Mouse (Mus musculus) liver, postnatal 0 days (tissue): Measurements from ENCODE around the gene Ggnbp2.

ENCODE experiments used
- CTCF ChIP-seq: sonication (generic); IDR thresholded peaks from 2 replicates; pipeline ENCODE4 v1.5.1; 2016; ENCODE audit warnings: antibody characterized with exemption, low read depth
- EP300 ChIP-seq: IDR thresholded peaks from 2 replicates; pipeline ENCODE4 v1.6.1; 2016; ENCODE audit warnings: antibody characterized with exemption, low read depth, mild to moderate bottlenecking

- TF ChIP-seq EP300 = no peak
- no peak for TF ChIP-seq CTCF
These were observed 10.4 kb upstream of the Ggnbp2 start for GRCm38 (mm10) chr11:84880971-84881370.
